Mouse (Mus musculus) 3T3-L1 (cell line): ENCODE results near the gene Gm20503.

Experiments
- DNase-seq: peaks from one replicate; pipeline ENCODE4 v3.0.0-alpha.2; 2015; ENCODE audit warnings: low read depth, low spot score

The Gm20503 gene

DNA sequence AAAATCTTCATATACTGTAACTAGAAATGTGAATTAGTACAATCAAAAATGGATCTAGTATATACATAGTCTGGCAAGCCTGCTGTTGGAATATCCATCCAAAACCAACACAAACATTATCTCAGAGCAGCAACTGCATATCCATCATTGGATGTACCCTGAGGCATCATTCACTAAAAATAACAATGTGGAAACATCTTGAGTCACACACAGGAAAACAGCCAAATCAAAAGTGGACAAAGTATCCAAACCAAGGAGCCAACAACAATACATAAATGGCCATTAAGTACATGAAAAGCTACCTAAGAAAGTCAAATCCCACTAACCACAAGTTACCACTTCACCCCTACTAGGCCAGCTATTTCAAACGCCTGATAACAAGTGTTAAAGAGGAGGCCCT is 86.4 kb downstream of the Gm20503 start:
- DNase-seq: peak; percentile 89
